Mouse (Mus musculus): ENCODE measurements around the gene Sipa1l2.

Sipa1l2 gene

GRCm38 (mm10) chr8:125580426-125580825 is 10.8 kb upstream of the Sipa1l2 start:
- no peak for DNase-seq (ENCODE audit: low spot score)

- DNase-seq (ENCODE audit: low spot score) = no peak
Measured at GRCm38 (mm10) chr8:125576127-125576526, 6.5 kb upstream of the Sipa1l2 start.

- DNase-seq (ENCODE audit: low spot score) = peak; percentile 69
Measured at GRCm38 (mm10) chr8:125574280-125574679, 4.7 kb upstream of the Sipa1l2 start.

GRCm38 (mm10) chr8:125572246-125572645 is 2.6 kb upstream of the Sipa1l2 start:
- no peak for DNase-seq (ENCODE audit: low spot score)

- no peak for DNase-seq (ENCODE audit: low spot score)
Measured at GRCm38 (mm10) chr8:125570835-125571465, 1.3 kb upstream of the Sipa1l2 start.

GRCm38 (mm10) chr8:125570389-125570788 is 781 bp upstream of the Sipa1l2 start:
- DNase-seq (ENCODE audit: low spot score) = no peak

GRCm38 (mm10) chr8:125568851-125569532 is 616 bp downstream of the Sipa1l2 start:
- no peak for DNase-seq (ENCODE audit: low spot score)

GRCm38 (mm10) chr8:125568421-125568850 is 1.2 kb downstream of the Sipa1l2 start:
- DNase-seq (ENCODE audit: low spot score) = no peak

- no peak for DNase-seq (ENCODE audit: low spot score)
Measured at GRCm38 (mm10) chr8:125567569-125567968, 2.0 kb downstream of the Sipa1l2 start.

GRCm38 (mm10) chr8:125562878-125563277 is 6.7 kb downstream of the Sipa1l2 start:
- no peak for DNase-seq (ENCODE audit: low spot score)

GRCm38 (mm10) chr8:125560825-125561490 is 8.7 kb downstream of the Sipa1l2 start:
- DNase-seq (ENCODE audit: low spot score) = no peak

GRCm38 (mm10) chr8:125559066-125559653 is 10.4 kb downstream of the Sipa1l2 start:
- DNase-seq (ENCODE audit: low spot score) = no peak

- peak; percentile 71 for DNase-seq (ENCODE audit: low spot score)
Measured at GRCm38 (mm10) chr8:125558109-125559065, 11.2 kb downstream of the Sipa1l2 start.

- DNase-seq (ENCODE audit: low spot score) = no peak
Measured at GRCm38 (mm10) chr8:125557391-125558108, 12.1 kb downstream of the Sipa1l2 start.

- DNase-seq (ENCODE audit: low spot score) = no peak
Measured at GRCm38 (mm10) chr8:125556706-125557105, 12.9 kb downstream of the Sipa1l2 start.

- DNase-seq (ENCODE audit: low spot score) = no peak
Measured at GRCm38 (mm10) chr8:125550567-125550966, 19.0 kb downstream of the Sipa1l2 start.

- no peak for DNase-seq (ENCODE audit: low spot score)
Measured at GRCm38 (mm10) chr8:125547296-125547695, 22.3 kb downstream of the Sipa1l2 start.

- no peak for DNase-seq (ENCODE audit: low spot score)
Measured at GRCm38 (mm10) chr8:125545866-125546265, 23.7 kb downstream of the Sipa1l2 start.

- DNase-seq (ENCODE audit: low spot score) = no peak
Measured at GRCm38 (mm10) chr8:125542893-125543613, 26.6 kb downstream of the Sipa1l2 start.
